Mouse (Mus musculus) liver, embryonic 14.5 days (tissue): ENCODE measurements around the gene Chrm3.

Source experiments
- CTCF ChIP-seq: IDR thresholded peaks from 2 replicates; pipeline ENCODE4 v1.5.1; 2016; ENCODE audit warnings: antibody characterized with exemption, low read depth, control low read depth
- EP300 ChIP-seq: IDR thresholded peaks from 2 replicates; pipeline ENCODE4 v1.6.1; 2016; ENCODE audit warnings: antibody characterized with exemption, low read depth

- no peak for TF ChIP-seq CTCF
- no peak for TF ChIP-seq EP300
Observed at GRCm38 (mm10) chr13:9881930-9882329, 478.7 kb downstream of the Chrm3 start.
